Mouse (Mus musculus) heart, embryonic 11.5 days (tissue): ENCODE measurements around the gene Nt5c3b. TPM values are rescaled to one million over a fixed set of nuclear protein-coding genes. Genes with fewer than 3 reads are reported as not detected.

Source experiments
- ATAC-seq: fragments of 200-750 bp; cut with Nextera tagmentation; replicated peaks from 2 replicates; pipeline ENCODE4 v1.8.0; 2017; ENCODE audit warnings: moderate library complexity; ENCODE audit not compliant: insufficient number of reproducible peaks, low FRiP score, low TSS enrichment
- H3K27ac ChIP-seq: fragments of 300-500 bp; sonication (generic); 2 replicates; pipeline ENCODE4 v1.5.1; 2014; ENCODE audit warnings: mild to moderate bottlenecking, low read depth, low read length
- H3K27me3 ChIP-seq: fragments of 300-500 bp; sonication (generic); 2 replicates; pipeline ENCODE4 v1.6.1; 2014; ENCODE audit warnings: mild to moderate bottlenecking, low read length, mixed read lengths; ENCODE audit not compliant: control insufficient read depth, insufficient read depth
- H3K36me3 ChIP-seq: fragments of 300-500 bp; sonication (generic); 2 replicates; pipeline ENCODE4 v1.6.1; 2014; ENCODE audit warnings: mild to moderate bottlenecking, low read length, moderate library complexity, mixed read lengths; ENCODE audit not compliant: control insufficient read depth, insufficient read depth
- H3K4me1 ChIP-seq: fragments of 300-500 bp; sonication (generic); 2 replicates; pipeline ENCODE4 v1.6.1; 2014; ENCODE audit warnings: low read length; ENCODE audit not compliant: control insufficient read depth, insufficient read depth
- H3K4me2 ChIP-seq: fragments of 300-500 bp; sonication (generic); 2 replicates; pipeline ENCODE4 v1.6.1; 2014; ENCODE audit warnings: mild to moderate bottlenecking, moderate library complexity
- H3K4me3 ChIP-seq: fragments of 300-500 bp; sonication (generic); 2 replicates; pipeline ENCODE4 v1.5.1; 2014; ENCODE audit warnings: low read depth, low read length
- H3K9ac ChIP-seq: fragments of 300-500 bp; sonication (generic); 2 replicates; pipeline ENCODE4 v1.6.1; 2014; ENCODE audit warnings: mild to moderate bottlenecking, low read depth, low read length, moderate library complexity
- H3K9me3 ChIP-seq: fragments of 300-500 bp; sonication (generic); replicated peaks from 2 replicates; pipeline ENCODE4 v1.6.1; 2016; ENCODE audit warnings: low read length; ENCODE audit not compliant: control insufficient read depth
- WGBS: fragments of 180-500 bp; shearing (Covaris S2); extraction: QIAGEN DNeasy Blood & Tissue Kit; methylation state at CpG from one replicate; pipeline ENCODE4 v1.1.7; 2014; ENCODE audit not compliant: insufficient replicate concordance; 5-methylcytosine and 5-hydroxymethylcytosine counted together
- polyA plus RNA-seq: library from polyadenylated mRNA; unstranded; fragments of >200 nt; fragmentation: Nextera tagmentation; extraction: Ambion mirVana; gene quantifications from 2 replicates; pipeline ENCODE4 v1.2.1, GENCODE M21; 2014

The Nt5c3b gene
- polyA plus RNA-seq, 1 experiment from 2014 or later, result 98.8 TPM

- Histone ChIP-seq H3K27ac (peak within 1 kb of the TSS; percentile 95), H3K4me1 (peaks cover 37% of the 10 kb centered on the region), H3K4me3 (peak within 1 kb of the TSS; percentile 82), H3K36me3 (peaks cover 5% of the 10 kb centered on the region), H3K4me2 (peak within 1 kb of the TSS; percentile 94), H3K27me3 (no peaks in the 10 kb centered on the region), H3K9ac (peak within 1 kb of the TSS; percentile 90), H3K9me3 (no peaks in the 10 kb centered on the region)
- ATAC-seq, result peak; percentile 16; the same call in 1 of the 2 replicates
- under 1% methylated on average over 29 of the region's 31 CpGs for WGBS
Observed at GRCm38 (mm10) chr11:100414914-100415822, 26.4 kb downstream of the Nt5c3b start, which contains the start of gene Fkbp10. TSS of gene Fkbp10 (plus strand) at chr11:100415697.

- Histone ChIP-seq H3K36me3 (peaks cover 9% of the 10 kb centered on the region), H3K4me3 (peak within 1 kb of the TSS; percentile 82), H3K4me1 (peaks cover 37% of the 10 kb centered on the region), H3K27ac (peak within 1 kb of the TSS; percentile 95), H3K9me3 (no peaks in the 10 kb centered on the region), H3K9ac (peak within 1 kb of the TSS; percentile 90), H3K4me2 (peak within 1 kb of the TSS; percentile 94), H3K27me3 (no peaks in the 10 kb centered on the region)
- ATAC-seq, result peak; percentile 87
- WGBS, result under 1% methylated on average over 84 of the region's 93 CpGs
Observed at GRCm38 (mm10) chr11:100414021-100414913, 27.3 kb downstream of the Nt5c3b start, which contains the start of gene P3h4. TSS of gene P3h4 (minus strand) at chr11:100414836.

GRCm38 (mm10) chr11:100413541-100413940, 28.1 kb downstream of the Nt5c3b start:
- Histone ChIP-seq H3K27me3 (no peaks in the 10 kb centered on the region), H3K36me3 (peaks cover 11% of the 10 kb centered on the region), H3K9ac (peak overlapping the region; percentile 90), H3K9me3 (no peaks in the 10 kb centered on the region), H3K4me2 (peak overlapping the region; percentile 94), H3K4me1 (peaks cover 37% of the 10 kb centered on the region), H3K4me3 (peak overlapping the region; percentile 82), H3K27ac (peak overlapping the region; percentile 95; the same call in 1 of the 2 replicates)
- no peak for ATAC-seq
- 62% methylated on average over 11 of the region's 11 CpGs for WGBS

GRCm38 (mm10) chr11:100411736-100412135, 29.9 kb downstream of the Nt5c3b start:
- peaks cover 11% of the 10 kb centered on the region for H3K36me3 ChIP-seq
- H3K27ac ChIP-seq, result peak overlapping the region; percentile 35; the same call in 1 of the 2 replicates
- no peaks in the 10 kb centered on the region for H3K27me3 ChIP-seq
- H3K9me3 ChIP-seq, result no peaks in the 10 kb centered on the region
- peaks cover 30% of the 10 kb centered on the region for H3K4me1 ChIP-seq
- ATAC-seq, result no peak
- 61% methylated on average over 11 of the region's 11 CpGs for WGBS
- H3K9ac ChIP-seq, result peak overlapping the region; percentile 90; the same call in 1 of the 2 replicates
- no peak overlapping the region for H3K4me3 ChIP-seq
- H3K4me2 ChIP-seq, result peak overlapping the region; percentile 94

GRCm38 (mm10) chr11:100409686-100410085, 31.9 kb downstream of the Nt5c3b start:
- peaks cover 24% of the 10 kb centered on the region for H3K4me1 ChIP-seq
- H3K4me2 ChIP-seq, result no peak overlapping the region
- peaks cover 11% of the 10 kb centered on the region for H3K36me3 ChIP-seq
- no peak overlapping the region for H3K27ac ChIP-seq
- H3K4me3 ChIP-seq, result no peak overlapping the region
- 65% methylated on average over 3 of the region's 3 CpGs for WGBS
- H3K27me3 ChIP-seq, result no peaks in the 10 kb centered on the region
- no peak for ATAC-seq
- H3K9ac ChIP-seq, result no peak overlapping the region
- no peaks in the 10 kb centered on the region for H3K9me3 ChIP-seq

- Histone ChIP-seq H3K9ac (no peak overlapping the region), H3K4me1 (peaks cover 29% of the 10 kb centered on the region), H3K4me3 (no peak overlapping the region), H3K27ac (0 out of 2 replicates have a peak overlapping the region, but pooled peaks have one; percentile 2), H3K4me2 (no peak overlapping the region), H3K9me3 (no peaks in the 10 kb centered on the region), H3K27me3 (no peaks in the 10 kb centered on the region), H3K36me3 (peaks cover 11% of the 10 kb centered on the region)
- 89% methylated on average over 12 of the region's 12 CpGs for WGBS
- no peak for ATAC-seq
Observed at GRCm38 (mm10) chr11:100408835-100409462, 32.7 kb downstream of the Nt5c3b start.

- Histone ChIP-seq H3K36me3 (peaks cover 11% of the 10 kb centered on the region), H3K9me3 (no peaks in the 10 kb centered on the region), H3K4me1 (peaks cover 29% of the 10 kb centered on the region), H3K27me3 (no peaks in the 10 kb centered on the region), H3K4me2 (no peak overlapping the region), H3K4me3 (no peak overlapping the region), H3K27ac (0 out of 2 replicates have a peak overlapping the region, but pooled peaks have one; percentile 2), H3K9ac (no peak overlapping the region)
- no peak for ATAC-seq
- WGBS, result 37% methylated on average over 10 of the region's 10 CpGs
Observed at GRCm38 (mm10) chr11:100408076-100408834, 33.4 kb downstream of the Nt5c3b start.
